Mouse (Mus musculus): ENCODE data around the gene Grik4.

- no peak for TF ChIP-seq CTCF (IDR thresholded peaks at IDR 0.05; ENCODE audit: control insufficient read depth, insufficient read depth, insufficient replicate concordance, low read depth, low read length)
- TF ChIP-seq POLR2A (IDR thresholded peaks at IDR 0.05; ENCODE audit: control insufficient read depth, low read depth, low read length), result no peak
These were observed 223.1 kb downstream of the Grik4 start for GRCm38 (mm10) chr9:42721146-42721545.
